Mouse (Mus musculus) naive thymus-derived CD4-positive, alpha-beta T cell, adult 5 months (primary cell): Measurements from ENCODE around the gene Als2. TPM values are rescaled to one million over a fixed set of nuclear protein-coding genes. Genes with fewer than 3 reads are reported as not detected.

ENCODE experiments used
- polyA plus RNA-seq: library from polyadenylated mRNA; unstranded; fragments of 100-300 nt; shearing (Covaris generic); gene quantifications from one replicate; pipeline ENCODE4 v1.2.1, GENCODE M21; 2017

Gene Als2
- 10.4 TPM for polyA plus RNA-seq

GRCm38 (mm10) chr1:59236856-59237441 is at the start of gene Als2:
Als2 (minus strand) TSS chr1:59237231.

GRCm38 (mm10) chr1:59256751-59257231 is 19.8 kb upstream of the Als2 start, which contains the start of gene Cdk15:
Cdk15 (plus strand) TSS chr1:59256906.

GRCm38 (mm10) chr1:59163030-59163461 is 74.0 kb downstream of the Als2 start, which contains the start of gene Mpp4:
Mpp4 (minus strand) TSS chr1:59163389.

GRCm38 (mm10) chr1:59119720-59120457 is 117.1 kb downstream of the Als2 start, which contains the start of gene Tmem237:
Tmem237 (minus strand) TSS chr1:59120408.

Other genes starting within 250 kb of the Als2 start
- not detected for gene C2cd6, start 142.3 kb downstream of the Als2 start, polyA plus RNA-seq
- gene Tmem237, start 116.8 kb downstream of the Als2 start, polyA plus RNA-seq: 3.2 TPM
- gene Mpp4, start 73.8 kb downstream of the Als2 start, polyA plus RNA-seq: not detected
- gene Cdk15, start 19.7 kb upstream of the Als2 start, polyA plus RNA-seq: not detected
- gene Fzd7, start 245.2 kb upstream of the Als2 start, polyA plus RNA-seq: 0.25 TPM